Mouse (Mus musculus): ENCODE measurements at regions not wholly inside any gene's neighbourhood (a gene's known extent, or its start where the extent isn't known, plus 50 kb on each side); places are given as distances from the start of the nearest gene placed in this dataset.

- Histone ChIP-seq H3K27ac (no peak overlapping the region), H3K4me3 (no peak overlapping the region)
- no peak for DNase-seq
- intact Hi-C loops (cut with DNase I), result no loop called here
- TF ChIP-seq CTCF (IDR thresholded peaks at IDR 0.05), result no peak
These were observed 62.8 kb downstream of the H2al1n start for GRCm38 (mm10) chrX:14273628-14274337.

GRCm38 (mm10) chrX:14279312-14279711 lies 68.4 kb downstream of the H2al1n start:
- DNase-seq, result no peak
- H3K27ac ChIP-seq, result peak overlapping the region; percentile 0; the same call in 1 of the 2 replicates
- no peak overlapping the region for H3K4me3 ChIP-seq
- no peak for TF ChIP-seq CTCF (IDR thresholded peaks at IDR 0.05)
- intact Hi-C loops (cut with DNase I), result no loop called here

GRCm38 (mm10) chrX:14279736-14280135 lies 68.8 kb downstream of the H2al1n start:
- intact Hi-C loops (cut with DNase I), result no loop called here
- DNase-seq, result no peak

GRCm38 (mm10) chrX:14294890-14295289 lies 83.9 kb downstream of the H2al1n start:
- intact Hi-C loops (cut with DNase I), result no loop called here
- H3K27ac ChIP-seq, result no peak overlapping the region
- DNase-seq, result peak; percentile 58
- no peak for TF ChIP-seq CTCF (IDR thresholded peaks at IDR 0.05)
- no peak overlapping the region for H3K4me3 ChIP-seq

More at GRCm38 (mm10) chrX:14279736-14280135, 68.8 kb downstream of the H2al1n start:
- TF ChIP-seq CTCF (IDR thresholded peaks at IDR 0.05), result no peak
- Histone ChIP-seq H3K27ac (no peak overlapping the region), H3K4me3 (no peak overlapping the region)

GRCm38 (mm10) chrX:14302125-14302524 lies 91.2 kb downstream of the H2al1n start:
- intact Hi-C loops (cut with DNase I), result no loop called here
- DNase-seq, result no peak
- Histone ChIP-seq H3K4me3 (no peak overlapping the region), H3K27ac (no peak overlapping the region)
- TF ChIP-seq CTCF (IDR thresholded peaks at IDR 0.05), result no peak

- peak; percentile 39 for DNase-seq
- Histone ChIP-seq H3K27ac (no peak overlapping the region), H3K4me3 (no peak overlapping the region)
- intact Hi-C loops (cut with DNase I), result no loop called here
- peak; percentile 56 for TF ChIP-seq CTCF (IDR thresholded peaks at IDR 0.05)
These were observed 101.8 kb downstream of the H2al1n start for GRCm38 (mm10) chrX:14312746-14313145.

- no peak for TF ChIP-seq CTCF (IDR thresholded peaks at IDR 0.05)
- intact Hi-C loops (cut with DNase I), result no loop called here
- Histone ChIP-seq H3K4me3 (no peak overlapping the region), H3K27ac (no peak overlapping the region)
- DNase-seq, result no peak
These were observed 141.5 kb downstream of the H2al1n start for GRCm38 (mm10) chrX:14352416-14352815.

- no peak for DNase-seq
- intact Hi-C loops (cut with DNase I), result no loop called here
- no peak for TF ChIP-seq CTCF (IDR thresholded peaks at IDR 0.05)
- Histone ChIP-seq H3K4me3 (no peak overlapping the region), H3K27ac (no peak overlapping the region)
These were observed 142.4 kb downstream of the H2al1n start for GRCm38 (mm10) chrX:14353366-14353765.

GRCm38 (mm10) chrX:14356466-14357030 lies 145.6 kb downstream of the H2al1n start:
- intact Hi-C loops (cut with DNase I), result no loop called here
- no peak for DNase-seq
- Histone ChIP-seq H3K4me3 (no peak overlapping the region), H3K27ac (no peak overlapping the region)
- no peak for TF ChIP-seq CTCF (IDR thresholded peaks at IDR 0.05)

Data from gastrocnemius, adult 2 months (tissue).